Mouse (Mus musculus) spleen, adult 2 months (tissue): ENCODE data around the gene Ly6f. TPM values are rescaled to one million over a fixed set of nuclear protein-coding genes. Genes with fewer than 3 reads are reported as not detected.
"Not testable (repeated sequence)": the region's sequence is repeated elsewhere in the genome, so short reads cannot be mapped to it uniquely, and the experiment has no call there.

ENCODE experiments used
- DNase-seq, 2 experiments: peaks; one replicate each; pipeline versions ENCODE4 v3.0.0 to v3.0.0-alpha.2; 2012 to 2021; ENCODE audit warnings: low spot score in 2 of 2, low read depth in 1 of 2
- H3K27ac ChIP-seq: fragments of 200-500 bp; 2 replicates; pipeline ENCODE4 v1.5.1; 2012; ENCODE audit warnings: low read length, inconsistent platforms; ENCODE audit not compliant: insufficient read depth
- H3K27me3 ChIP-seq: fragments of 200-500 bp; 2 replicates; pipeline ENCODE4 v1.6.1; 2012; ENCODE audit warnings: mild to moderate bottlenecking, moderate library complexity, low read length, inconsistent platforms; ENCODE audit not compliant: control insufficient read depth, insufficient read depth
- H3K36me3 ChIP-seq: fragments of 200-500 bp; 2 replicates; pipeline ENCODE4 v1.6.1; 2012; ENCODE audit warnings: mild to moderate bottlenecking, low read length, inconsistent platforms; ENCODE audit not compliant: control insufficient read depth, insufficient read depth
- H3K4me1 ChIP-seq: fragments of 200-500 bp; 2 replicates; pipeline ENCODE4 v1.6.1; 2011; ENCODE audit warnings: inconsistent platforms; ENCODE audit not compliant: control insufficient read depth, insufficient read depth, insufficient read length
- H3K4me3 ChIP-seq: fragments of 200-500 bp; 2 replicates; pipeline ENCODE4 v1.5.1; 2011; ENCODE audit warnings: mild to moderate bottlenecking, inconsistent platforms; ENCODE audit not compliant: insufficient read depth, insufficient read length; ENCODE audit errors: extremely low read depth
- CTCF ChIP-seq: fragments of 200-500 bp; IDR thresholded peaks from 2 replicates; pipeline ENCODE4 v1.5.1; 2011; ENCODE audit warnings: mild to moderate bottlenecking, inconsistent platforms; ENCODE audit not compliant: insufficient read depth, insufficient read length, insufficient replicate concordance; ENCODE audit errors: extremely low read depth
- POLR2A ChIP-seq: fragments of 200-500 bp; IDR thresholded peaks from 2 replicates; pipeline ENCODE4 v1.6.1; 2011; ENCODE audit warnings: low read depth, low read length, inconsistent platforms
- WGBS: fragments of 180-500 bp; shearing (Covaris S2); methylation state at CpG from one replicate; pipeline ENCODE4 v1.1.7; 2018; 5-methylcytosine and 5-hydroxymethylcytosine counted together
- polyA plus RNA-seq: library from polyadenylated mRNA; depleted of rRNA; stranded (reverse); fragments of >200 nt; gene quantifications from 2 replicates; pipeline ENCODE4 v1.2.3, GENCODE M21; 2012

The Ly6f gene
- polyA plus RNA-seq, 1 experiment, result not detected

GRCm38 (mm10) chr15:75266626-75267025 lies 1.6 kb upstream of the Ly6f start:
- Histone ChIP-seq H3K27me3 (no peaks in the 10 kb centered on the region), H3K4me1 (no peaks in the 10 kb centered on the region), H3K27ac (no peak overlapping the region), H3K4me3 (no peak overlapping the region), H3K36me3 (no peaks in the 10 kb centered on the region)
- no peak for DNase-seq
- TF ChIP-seq CTCF (no peak), POLR2A (no peak)
- 55% methylated on average over 1 of the region's 1 CpGs for WGBS

- 78% methylated on average over 5 of the region's 5 CpGs for WGBS
- no peaks in the 10 kb centered on the region for H3K36me3 ChIP-seq
- TF ChIP-seq POLR2A, result no peak
- no peak for TF ChIP-seq CTCF
- no peaks in the 10 kb centered on the region for H3K4me1 ChIP-seq
- H3K4me3 ChIP-seq, result no peak overlapping the region
- H3K27ac ChIP-seq, result no peak overlapping the region
- no peaks in the 10 kb centered on the region for H3K27me3 ChIP-seq
- no peak for DNase-seq
These were observed 952 bp downstream of the Ly6f start for GRCm38 (mm10) chr15:75268916-75269829.

- no peak for TF ChIP-seq POLR2A
- TF ChIP-seq CTCF, result no peak
- H3K4me1 ChIP-seq, result no peaks in the 10 kb centered on the region
- H3K27me3 ChIP-seq, result no peaks in the 10 kb centered on the region
- H3K27ac ChIP-seq, result no peak overlapping the region
- no peaks in the 10 kb centered on the region for H3K36me3 ChIP-seq
- H3K4me3 ChIP-seq, result no peak overlapping the region
- DNase-seq, result no peak
These were observed 1.9 kb downstream of the Ly6f start for GRCm38 (mm10) chr15:75270169-75270568.

DNA sequence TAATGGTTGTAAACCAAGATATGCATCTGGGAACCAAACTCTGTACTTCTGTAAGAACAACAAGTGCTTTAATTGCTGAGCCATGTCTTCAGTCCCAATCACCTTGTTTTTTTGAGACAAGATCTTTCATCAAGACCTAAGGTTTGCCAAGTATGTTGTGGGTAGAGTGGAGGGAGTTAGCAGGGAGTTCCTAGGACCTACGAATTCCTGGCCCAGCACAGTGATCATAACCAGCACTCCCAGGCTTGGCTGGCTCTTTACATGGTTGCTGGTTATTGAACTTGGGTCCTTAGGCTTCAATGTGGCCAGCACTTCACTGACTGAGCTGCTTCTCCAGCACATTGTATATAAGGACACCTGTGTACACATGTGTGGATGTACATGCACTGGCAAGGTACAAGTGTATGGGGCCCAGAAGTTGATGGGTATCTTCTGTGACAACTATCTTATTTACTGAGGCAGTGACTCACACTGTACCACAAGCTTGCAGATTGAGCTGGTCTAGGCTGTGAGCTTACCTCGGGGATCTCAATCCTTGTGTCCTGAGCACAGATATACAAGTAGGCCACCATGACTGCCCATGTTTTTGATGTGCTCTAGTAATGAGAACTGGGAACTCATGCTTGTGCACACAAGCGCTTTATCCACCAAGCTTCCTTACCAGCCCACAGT lies 2.6 kb downstream of the Ly6f start:
- Histone ChIP-seq H3K27ac (no peak overlapping the region), H3K27me3 (no peaks in the 10 kb centered on the region), H3K36me3 (no peaks in the 10 kb centered on the region), H3K4me1 (no peaks in the 10 kb centered on the region), H3K4me3 (no peak overlapping the region)
- TF ChIP-seq CTCF (no peak), POLR2A (no peak)
- DNase-seq, result no peak
- 85% methylated on average over 3 of the region's 3 CpGs for WGBS

GRCm38 (mm10) chr15:75271426-75271825 lies 3.2 kb downstream of the Ly6f start:
- no peak overlapping the region for H3K27ac ChIP-seq
- TF ChIP-seq POLR2A, result no peak
- TF ChIP-seq CTCF, result no peak
- no peaks in the 10 kb centered on the region for H3K27me3 ChIP-seq
- WGBS, result 66% methylated on average over 1 of the region's 1 CpGs
- H3K36me3 ChIP-seq, result no peaks in the 10 kb centered on the region
- no peaks in the 10 kb centered on the region for H3K4me1 ChIP-seq
- H3K4me3 ChIP-seq, result no peak overlapping the region
- no peak for DNase-seq

DNA sequence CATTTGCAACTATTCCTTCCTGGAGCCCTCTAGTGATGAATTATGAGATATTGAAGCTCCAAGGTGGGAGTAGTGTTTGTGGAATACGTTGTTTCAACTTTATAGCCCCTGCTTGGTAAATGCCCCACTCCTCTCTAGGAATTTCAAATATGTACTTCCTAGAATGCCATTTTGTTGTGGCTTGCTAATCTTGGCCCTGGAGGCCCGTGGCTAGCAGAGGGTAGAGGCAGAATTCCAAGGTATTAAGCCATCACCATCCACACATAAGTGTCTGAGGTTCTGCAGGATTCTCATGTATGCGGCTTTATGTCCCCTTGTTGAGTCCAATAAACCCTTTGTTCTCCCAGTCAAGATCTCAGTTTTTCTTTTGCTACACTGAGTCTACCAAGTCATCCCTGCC lies 3.7 kb downstream of the Ly6f start:
- no peaks in the 10 kb centered on the region for H3K36me3 ChIP-seq
- H3K4me3 ChIP-seq, result no peak overlapping the region
- WGBS, result 66% methylated on average over 3 of the region's 3 CpGs
- TF ChIP-seq POLR2A (no peak), CTCF (no peak)
- no peak for DNase-seq
- H3K27me3 ChIP-seq, result no peaks in the 10 kb centered on the region
- no peak overlapping the region for H3K27ac ChIP-seq
- no peaks in the 10 kb centered on the region for H3K4me1 ChIP-seq

GRCm38 (mm10) chr15:75281991-75282390 lies 13.8 kb downstream of the Ly6f start:
- not testable (repeated sequence) for H3K4me3 ChIP-seq, H3K27me3 ChIP-seq, H3K4me1 ChIP-seq, DNase-seq, H3K27ac ChIP-seq, H3K36me3 ChIP-seq
- WGBS, result 76% methylated on average over 5 of the region's 5 CpGs

GRCm38 (mm10) chr15:75286512-75286911 lies 18.3 kb downstream of the Ly6f start:
- H3K27ac ChIP-seq, H3K27me3 ChIP-seq, H3K36me3 ChIP-seq, DNase-seq, H3K4me1 ChIP-seq, H3K4me3 ChIP-seq: not testable (repeated sequence)
- WGBS, result 83% methylated on average over 4 of the region's 4 CpGs
